Mouse (Mus musculus) brain, embryonic 14.5 days (tissue): ENCODE data around the gene Kcnk3.

Experiments used
- CTCF ChIP-seq: fragments of 200-500 bp; IDR thresholded peaks from 2 replicates; pipeline ENCODE4 v1.5.1; 2012; ENCODE audit warnings: inconsistent platforms, mild to moderate bottlenecking, moderate library complexity, borderline replicate concordance; ENCODE audit not compliant: insufficient read depth, insufficient read length; ENCODE audit errors: extremely low read depth
- POLR2A ChIP-seq: fragments of 200-500 bp; IDR thresholded peaks from 2 replicates; pipeline ENCODE4 v1.6.1; 2012; ENCODE audit warnings: mild to moderate bottlenecking, inconsistent platforms, borderline replicate concordance; ENCODE audit not compliant: poor library complexity, insufficient read depth, insufficient read length, severe bottlenecking; ENCODE audit errors: extremely low read depth

GRCm38 (mm10) chr5:30606424-30607073 is 18.6 kb downstream of the Kcnk3 start:
- TF ChIP-seq CTCF (no peak), POLR2A (no peak)
